Mouse (Mus musculus): ENCODE measurements around the gene Tnfsf4.

The Tnfsf4 gene

DNA sequence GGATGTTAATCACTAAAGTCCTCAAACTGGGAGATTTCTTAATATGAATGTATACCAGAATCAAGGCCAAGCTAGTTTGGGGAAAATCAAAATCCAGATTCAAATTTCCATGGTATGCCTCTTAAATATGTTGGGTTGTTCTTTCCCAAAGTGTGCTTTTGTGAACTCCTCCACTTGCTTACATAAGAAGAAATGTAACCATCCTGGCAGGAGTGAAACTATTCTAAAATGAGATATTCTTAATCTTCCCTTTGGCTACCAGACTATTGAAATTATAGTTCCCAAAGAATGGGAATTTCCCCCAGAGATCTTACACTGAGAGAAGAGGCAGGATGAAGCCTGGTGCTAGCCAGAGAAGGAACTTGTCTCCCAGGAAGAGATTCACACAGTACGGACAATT lies 57.0 kb downstream of the Tnfsf4 start:
- DNase-seq (ENCODE audit: low spot score): no peak

DNA sequence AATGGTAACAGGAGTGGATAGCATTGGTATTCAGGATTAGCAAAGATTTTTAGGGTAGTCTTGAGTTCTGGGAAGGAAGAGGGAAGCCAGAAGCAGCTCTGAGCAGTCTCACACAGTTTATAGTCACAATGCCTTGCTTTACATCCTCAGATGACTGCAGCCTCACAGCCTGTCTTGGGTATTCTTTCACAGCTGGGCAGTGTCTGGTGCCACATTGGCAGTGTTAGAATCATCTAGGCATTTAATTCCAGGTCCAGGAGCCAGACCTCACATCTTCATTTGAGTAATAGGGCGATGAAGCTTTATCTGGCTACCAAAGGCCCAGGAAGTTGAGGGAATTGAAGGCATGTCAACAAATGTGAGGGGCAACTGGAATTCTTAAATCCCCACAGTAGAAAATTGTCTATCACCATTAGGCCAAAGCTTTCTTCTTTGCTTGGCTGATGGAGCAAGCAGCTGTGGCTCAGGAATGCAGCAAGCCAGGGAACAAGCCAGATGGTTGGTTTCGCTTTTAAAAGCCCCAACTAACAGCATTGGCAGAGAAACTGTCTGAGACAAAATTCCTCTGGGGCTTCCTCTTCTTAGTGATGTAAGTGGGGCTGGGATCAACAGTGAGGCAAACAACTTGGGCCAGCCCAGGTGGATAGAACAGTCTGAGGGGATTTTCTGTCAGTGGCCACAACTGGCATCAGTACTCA lies 68.3 kb downstream of the Tnfsf4 start:
- no peak for DNase-seq (ENCODE audit: low spot score)
